Mouse (Mus musculus): ENCODE measurements around the gene Cdipt. TPM values are rescaled to one million over a fixed set of nuclear protein-coding genes. Genes with fewer than 3 reads are reported as not detected.
A peak's percentile ranks its signal among the peaks of the same experiment; 100 is the strongest.

Cdipt gene
- polyA plus RNA-seq, 1 experiment from 2014 or later, result 37.4 TPM

DNA sequence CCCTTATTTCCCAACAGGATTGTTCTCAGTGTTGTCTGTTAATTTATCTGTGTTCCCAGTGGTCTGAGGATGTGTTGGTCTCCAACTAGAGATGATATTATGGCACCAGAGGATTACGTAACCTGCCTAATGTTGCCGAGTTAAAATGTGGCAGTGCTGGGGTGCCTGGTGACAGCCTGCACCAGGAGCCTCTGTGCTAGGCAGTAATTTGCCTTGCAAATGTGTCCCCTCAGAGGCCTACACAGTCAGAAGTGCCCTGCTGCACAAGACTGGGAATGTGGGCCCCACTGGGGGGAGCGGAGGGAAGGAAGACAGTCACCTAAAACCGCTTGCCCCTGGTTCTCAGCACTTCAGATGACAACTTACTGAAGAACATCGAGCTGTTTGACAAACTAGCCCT is 33.9 kb upstream of the Cdipt start:
- H3K4me3 ChIP-seq (ENCODE audit: low read depth, low read length), result no peak overlapping the region
- no peak for ATAC-seq

DNA sequence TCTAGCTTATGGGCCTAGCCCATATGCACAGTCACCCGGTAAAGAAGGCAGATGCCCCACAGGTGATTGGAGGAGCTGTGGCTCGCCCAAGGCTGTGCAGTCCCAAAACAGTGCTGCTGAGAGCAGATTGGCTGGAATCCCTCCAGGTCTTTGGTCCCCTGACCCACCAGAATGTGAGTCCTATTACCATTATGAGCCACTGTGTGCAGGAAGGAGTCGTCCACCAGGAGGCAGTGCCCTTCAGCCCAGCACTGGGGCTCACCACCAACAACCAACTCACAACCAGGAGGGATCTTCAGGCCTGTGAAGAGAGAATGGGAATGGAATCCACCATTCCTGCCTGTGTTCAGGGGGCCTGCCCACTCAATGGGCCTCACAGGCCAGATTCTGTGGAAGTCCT is 29.2 kb upstream of the Cdipt start:
- Histone ChIP-seq H3K4me2 (ENCODE audit: low read depth, low read length) (no peak overlapping the region), H3K27ac (ENCODE audit: low read depth) (no peak overlapping the region), H3K9me3 (ENCODE audit: low read length) (no peaks in the 10 kb centered on the region), H3K9ac (replicated peaks) (no peak overlapping the region), H3K4me1 (ENCODE audit: insufficient read depth) (peaks cover 16% of the 10 kb centered on the region), H3K27me3 (ENCODE audit: insufficient read depth, low read length) (peaks cover 22% of the 10 kb centered on the region), H3K4me3 (ENCODE audit: low read depth, low read length) (no peak overlapping the region), H3K36me3 (replicated peaks; ENCODE audit: insufficient read depth, low read length) (peaks cover 8% of the 10 kb centered on the region; the same call in 1 of the 2 replicates)
- peak; percentile 55 for DNase-seq
- TF ChIP-seq EP300 (IDR thresholded peaks at IDR 0.05; ENCODE audit: low read depth) (no peak), CTCF (IDR thresholded peaks at IDR 0.05; ENCODE audit: low read depth) (peak; percentile 81)
- ATAC-seq, result no peak
- WGBS (ENCODE audit: insufficient replicate concordance), result 49% methylated on average over 3 of the region's 3 CpGs

More for the DNA sequence above, 33.9 kb upstream of the Cdipt start:
- WGBS (ENCODE audit: insufficient replicate concordance), result 73% methylated on average over 5 of the region's 5 CpGs
- no peaks in the 10 kb centered on the region for H3K4me1 ChIP-seq (ENCODE audit: insufficient read depth)
- no peak overlapping the region for H3K4me2 ChIP-seq (ENCODE audit: low read depth, low read length)
- H3K27ac ChIP-seq (ENCODE audit: low read depth), result no peak overlapping the region
- no peaks in the 10 kb centered on the region for H3K27me3 ChIP-seq (ENCODE audit: insufficient read depth, low read length)
- no peaks in the 10 kb centered on the region for H3K9me3 ChIP-seq (ENCODE audit: low read length)
- H3K9ac ChIP-seq (replicated peaks), result no peak overlapping the region
- TF ChIP-seq EP300 (IDR thresholded peaks at IDR 0.05; ENCODE audit: low read depth) (no peak), CTCF (IDR thresholded peaks at IDR 0.05; ENCODE audit: low read depth) (no peak)
- no peak for DNase-seq
- peaks cover 12% of the 10 kb centered on the region; the same call in 1 of the 2 replicates for H3K36me3 ChIP-seq (replicated peaks; ENCODE audit: insufficient read depth, low read length)

DNA sequence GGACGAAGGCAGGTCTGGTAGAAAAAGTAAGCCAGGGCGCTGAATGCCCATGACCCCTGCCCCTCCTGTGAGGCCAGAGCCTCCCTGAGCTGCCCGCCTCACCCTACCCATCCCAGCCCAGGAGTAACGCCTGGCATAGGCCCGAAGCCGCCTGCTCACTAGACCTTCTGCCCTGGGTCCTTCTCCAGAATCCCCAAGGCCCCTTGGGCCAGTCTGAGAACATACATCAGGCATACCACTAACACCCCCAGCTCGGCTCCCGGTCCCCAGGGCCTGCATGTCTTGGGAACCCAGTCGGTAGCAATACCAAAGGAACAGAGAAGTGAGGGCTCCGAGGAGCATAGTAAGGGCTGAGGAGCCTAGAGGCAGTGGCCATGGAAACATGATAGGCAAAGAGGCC is 27.1 kb upstream of the Cdipt start:
- Histone ChIP-seq H3K4me1 (ENCODE audit: insufficient read depth) (peaks cover 16% of the 10 kb centered on the region), H3K9ac (replicated peaks) (no peak overlapping the region), H3K27ac (ENCODE audit: low read depth) (no peak overlapping the region), H3K4me3 (ENCODE audit: low read depth, low read length) (no peak overlapping the region), H3K4me2 (ENCODE audit: low read depth, low read length) (no peak overlapping the region), H3K36me3 (replicated peaks; ENCODE audit: insufficient read depth, low read length) (peaks cover 6% of the 10 kb centered on the region; the same call in 1 of the 2 replicates), H3K9me3 (ENCODE audit: low read length) (no peaks in the 10 kb centered on the region), H3K27me3 (ENCODE audit: insufficient read depth, low read length) (peaks cover 31% of the 10 kb centered on the region)
- no peak for TF ChIP-seq EP300 (IDR thresholded peaks at IDR 0.05; ENCODE audit: low read depth)
- no peak for TF ChIP-seq CTCF (IDR thresholded peaks at IDR 0.05; ENCODE audit: low read depth)
- ATAC-seq, result no peak
- DNase-seq, result no peak
- WGBS (ENCODE audit: insufficient replicate concordance), result 82% methylated on average over 10 of the region's 10 CpGs

DNA sequence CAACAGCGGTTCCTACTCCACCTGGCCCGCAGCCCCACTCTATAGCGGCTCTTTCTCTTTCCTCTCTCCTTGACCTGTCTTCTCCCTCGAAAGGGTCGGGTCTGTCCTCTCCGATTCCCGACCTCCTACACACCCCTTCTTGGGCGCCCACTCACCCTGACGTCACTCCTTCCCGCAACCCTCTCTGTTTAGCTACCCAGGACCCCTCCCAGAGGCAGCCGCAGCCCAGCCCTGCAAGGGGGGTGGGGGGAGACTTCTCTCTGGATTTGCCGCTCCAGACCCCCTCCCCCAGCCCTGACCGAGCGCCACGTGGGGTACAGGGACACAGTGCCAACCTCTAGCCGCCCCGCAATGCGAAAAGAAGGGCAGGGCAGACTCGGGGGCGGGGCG is 26.3 kb upstream of the Cdipt start, which contains the start of gene Asphd1:
Asphd1 (minus strand) TSS at position 180 of the 390 bp plus-strand sequence.
- ATAC-seq (peak; percentile 50; the same call in 1 of the 2 replicates), DNase-seq (no peak)
- peaks cover 31% of the 10 kb centered on the region for H3K27me3 ChIP-seq (ENCODE audit: insufficient read depth, low read length)
- no peak within 1 kb of the TSS for H3K9ac ChIP-seq (replicated peaks)
- peak within 1 kb of the TSS; percentile 46 for H3K4me3 ChIP-seq (ENCODE audit: low read depth, low read length)
- WGBS (ENCODE audit: insufficient replicate concordance), result 2% methylated on average over 19 of the region's 21 CpGs
- H3K4me1 ChIP-seq (ENCODE audit: insufficient read depth), result peaks cover 16% of the 10 kb centered on the region
- H3K36me3 ChIP-seq (replicated peaks; ENCODE audit: insufficient read depth, low read length), result 0 out of 2 replicates have a peak, but pooled peaks cover 3% of the 10 kb centered on the region
- H3K4me2 ChIP-seq (ENCODE audit: low read depth, low read length), result peak within 1 kb of the TSS; percentile 81
- TF ChIP-seq CTCF (IDR thresholded peaks at IDR 0.05; ENCODE audit: low read depth), result no peak
- no peaks in the 10 kb centered on the region for H3K9me3 ChIP-seq (ENCODE audit: low read length)
- H3K27ac ChIP-seq (ENCODE audit: low read depth), result no peak within 1 kb of the TSS

DNA sequence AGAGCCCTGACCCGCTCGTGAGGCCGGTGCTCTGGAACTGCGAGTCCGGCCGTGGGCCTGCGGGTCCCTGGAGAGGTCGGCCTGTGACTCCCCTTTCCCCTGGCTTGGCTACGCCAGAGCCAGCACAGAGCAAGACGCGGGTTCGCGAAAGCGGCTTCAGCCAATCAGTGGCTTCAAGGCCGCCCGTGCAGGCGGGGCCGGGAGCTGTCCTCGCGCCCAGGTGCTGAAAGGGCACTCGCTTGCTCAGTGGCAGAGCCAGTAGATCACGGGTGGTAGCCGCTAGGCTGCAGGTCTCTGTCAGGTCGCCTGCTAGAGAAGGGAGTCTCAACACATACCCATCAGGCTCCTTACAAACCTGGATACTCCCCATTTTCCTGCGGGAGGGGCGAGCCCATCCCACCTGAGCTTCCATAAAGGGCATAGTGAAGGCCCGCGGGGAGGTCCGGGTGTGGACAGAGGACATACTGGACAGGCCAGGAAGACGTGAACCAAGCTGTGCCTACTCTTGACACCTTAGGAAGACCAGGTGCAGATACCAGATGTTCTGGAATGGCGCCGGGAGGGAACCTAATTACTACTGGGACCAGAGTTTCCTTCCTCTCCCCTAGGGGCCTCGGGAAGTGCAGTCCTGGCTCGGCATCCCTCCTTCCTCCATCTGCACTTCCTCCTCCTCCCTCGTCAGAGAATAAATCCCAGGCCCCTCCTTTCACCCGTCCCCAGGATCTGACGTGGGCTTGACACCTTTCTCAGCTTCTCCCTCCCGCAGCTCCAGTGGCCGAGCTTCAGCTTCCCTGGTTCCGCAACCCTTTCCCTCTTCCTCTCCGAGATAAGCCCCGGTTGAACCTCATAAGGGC is 25.7 kb upstream of the Cdipt start, which contains the start of gene Sez6l2:
Sez6l2 (plus strand) TSS at position 771 of the 854 bp plus-strand sequence.
- WGBS (ENCODE audit: insufficient replicate concordance), result 2% methylated on average over 42 of the region's 42 CpGs
- H3K4me2 ChIP-seq (ENCODE audit: low read depth, low read length), result peak within 1 kb of the TSS; percentile 81
- DNase-seq, result peak; percentile 94
- 0 out of 2 replicates have a peak, but pooled peaks cover 3% of the 10 kb centered on the region for H3K36me3 ChIP-seq (replicated peaks; ENCODE audit: insufficient read depth, low read length)
- peak within 1 kb of the TSS; percentile 46 for H3K4me3 ChIP-seq (ENCODE audit: low read depth, low read length)
- peaks cover 16% of the 10 kb centered on the region for H3K4me1 ChIP-seq (ENCODE audit: insufficient read depth)
- TF ChIP-seq EP300 (IDR thresholded peaks at IDR 0.05; ENCODE audit: low read depth), result no peak
- TF ChIP-seq CTCF (IDR thresholded peaks at IDR 0.05; ENCODE audit: low read depth), result 0 out of 2 replicates have a peak, but pooled peaks have one; percentile 6
- no peak within 1 kb of the TSS for H3K27ac ChIP-seq (ENCODE audit: low read depth)
- H3K27me3 ChIP-seq (ENCODE audit: insufficient read depth, low read length), result peaks cover 31% of the 10 kb centered on the region
- no peaks in the 10 kb centered on the region for H3K9me3 ChIP-seq (ENCODE audit: low read length)
- H3K9ac ChIP-seq (replicated peaks), result no peak within 1 kb of the TSS
- ATAC-seq, result peak; percentile 87

All from liver, postnatal 0 days (tissue).